Mouse (Mus musculus) lung, postnatal 0 days (tissue): ENCODE measurements around the gene Dpy30. TPM values are rescaled to one million over a fixed set of nuclear protein-coding genes. Genes with fewer than 3 reads are reported as not detected.
A peak's percentile ranks its signal among the peaks of the same experiment; 100 is the strongest.

Experiments
- ATAC-seq: fragments of 200-750 bp; cut with Nextera tagmentation; 2 replicates; pipeline ENCODE4 v1.8.0; 2017; ENCODE audit warnings: moderate library complexity
- DNase-seq: peaks from one replicate; pipeline ENCODE4 v3.0.0-alpha.2; 2016; ENCODE audit warnings: low spot score
- H3K27ac ChIP-seq: fragments of 300-500 bp; sonication (generic); 2 replicates; pipeline ENCODE4 v1.5.1; 2014; ENCODE audit warnings: antibody characterized with exemption, mild to moderate bottlenecking, low read length, mixed read lengths
- H3K27me3 ChIP-seq: fragments of 300-500 bp; sonication (generic); replicated peaks from 2 replicates; pipeline ENCODE4 v1.6.1; 2014; ENCODE audit warnings: low read length, mixed read lengths; ENCODE audit not compliant: insufficient read depth
- H3K36me3 ChIP-seq: fragments of 300-500 bp; sonication (generic); 2 replicates; pipeline ENCODE4 v1.6.1; 2014; ENCODE audit warnings: low read length, mixed read lengths; ENCODE audit not compliant: insufficient read depth
- H3K4me1 ChIP-seq: fragments of 300-500 bp; sonication (generic); 2 replicates; pipeline ENCODE4 v1.6.1; 2014; ENCODE audit warnings: antibody characterized with exemption, low read depth, low read length, mixed read lengths; ENCODE audit not compliant: insufficient read depth
- H3K4me2 ChIP-seq: fragments of 300-500 bp; sonication (generic); replicated peaks from 2 replicates; pipeline ENCODE4 v1.6.1; 2014; ENCODE audit warnings: low read depth, mild to moderate bottlenecking, low read length, moderate library complexity, mixed read lengths
- H3K4me3 ChIP-seq: fragments of 300-500 bp; sonication (generic); 2 replicates; pipeline ENCODE4 v1.5.1; 2014; ENCODE audit warnings: low read depth, low read length
- H3K9ac ChIP-seq: fragments of 300-500 bp; sonication (generic); replicated peaks from 2 replicates; pipeline ENCODE4 v1.6.1; 2014; ENCODE audit warnings: low read depth, mild to moderate bottlenecking
- H3K9me3 ChIP-seq: fragments of 300-500 bp; sonication (generic); 2 replicates; pipeline ENCODE4 v1.6.1; 2016; ENCODE audit warnings: low read length, mixed read lengths
- CTCF ChIP-seq: IDR thresholded peaks from 2 replicates; pipeline ENCODE4 v1.5.1; 2016; ENCODE audit warnings: antibody characterized with exemption, mild to moderate bottlenecking
- EP300 ChIP-seq: IDR thresholded peaks from 2 replicates; pipeline ENCODE4 v1.6.1; 2016; ENCODE audit warnings: antibody characterized with exemption, mild to moderate bottlenecking, control low read depth
- WGBS: fragments of 180-500 bp; shearing (Covaris S2); extraction: QIAGEN DNeasy Blood & Tissue Kit; methylation state at CpG from one replicate; pipeline ENCODE4 v1.1.7; 2014; 5-methylcytosine and 5-hydroxymethylcytosine counted together
- polyA plus RNA-seq: library from polyadenylated mRNA; unstranded; fragments of >200 nt; fragmentation: Nextera tagmentation; extraction: Ambion mirVana; gene quantifications from 2 replicates; pipeline ENCODE4 v1.2.1, GENCODE M21; 2015

Dpy30 gene
- polyA plus RNA-seq, 1 experiment from 2014 or later = 165 TPM

DNA sequence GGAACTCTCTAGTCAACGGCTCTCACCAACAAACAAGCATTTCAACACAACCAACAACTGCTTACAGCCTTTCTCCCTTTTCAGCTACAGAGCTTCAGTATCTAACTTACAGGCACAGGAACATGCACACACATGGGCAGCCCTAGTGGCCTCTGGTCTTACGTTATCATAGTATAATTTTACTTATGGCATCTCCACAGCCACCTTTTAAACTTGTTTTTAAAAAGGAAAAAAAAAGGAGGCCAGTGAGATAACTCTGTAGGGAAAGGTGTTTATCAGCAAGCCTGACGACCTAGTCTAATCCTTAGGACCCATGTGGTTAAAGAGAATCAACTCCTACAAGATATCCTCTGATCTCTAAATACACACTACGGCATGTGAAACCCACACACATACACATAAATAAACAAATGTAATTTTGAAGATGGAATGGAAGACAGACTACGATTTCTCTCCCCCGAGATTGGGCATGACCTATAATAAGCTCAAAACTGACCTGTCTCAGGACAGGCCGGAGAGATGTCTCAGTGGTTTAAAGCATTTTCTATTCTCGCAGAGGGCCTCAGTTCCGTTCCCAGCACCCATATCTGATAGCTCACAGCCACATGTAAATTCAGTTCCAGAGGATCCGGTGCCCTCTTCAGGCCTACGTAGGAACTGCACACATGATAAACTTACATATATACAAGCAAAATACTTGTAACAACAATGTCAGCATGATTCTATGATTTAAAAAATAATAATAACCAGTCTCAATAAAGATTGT lies 56.1 kb downstream of the Dpy30 start:
- DNase-seq = no peak
- Histone ChIP-seq H3K4me1 (peaks cover 10% of the 10 kb centered on the region; the same call in 1 of the 2 replicates), H3K9ac (no peak overlapping the region), H3K27me3 (no peaks in the 10 kb centered on the region), H3K4me2 (no peak overlapping the region), H3K36me3 (no peaks in the 10 kb centered on the region), H3K9me3 (no peaks in the 10 kb centered on the region), H3K4me3 (no peak overlapping the region), H3K27ac (no peak overlapping the region)
- TF ChIP-seq EP300 = no peak
- TF ChIP-seq CTCF = peak; percentile 39
- 86% methylated on average over 11 of the region's 11 CpGs for WGBS
- ATAC-seq = no peak

DNA sequence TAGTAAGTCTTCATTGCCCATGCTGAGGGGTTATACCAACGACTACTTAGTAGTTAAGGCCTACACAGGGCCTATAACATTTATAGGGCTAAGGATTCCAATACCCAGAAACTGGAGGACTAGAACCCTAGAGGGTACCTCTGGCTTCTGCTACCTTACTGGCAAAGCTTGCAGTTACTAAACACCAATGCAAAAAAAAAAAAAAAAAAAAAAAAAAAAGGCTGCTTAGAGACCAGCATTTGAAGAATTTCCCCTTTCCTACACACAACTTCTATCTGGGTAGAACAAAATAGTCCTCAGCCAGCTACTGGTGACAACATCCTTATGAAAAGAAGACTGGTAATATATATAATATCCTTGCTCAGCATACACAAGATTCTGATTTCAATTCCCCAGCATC lies 58.1 kb downstream of the Dpy30 start:
- Histone ChIP-seq H3K27me3 (no peaks in the 10 kb centered on the region), H3K27ac (0 out of 2 replicates have a peak overlapping the region, but pooled peaks have one; percentile 47), H3K4me1 (peaks cover 10% of the 10 kb centered on the region; the same call in 1 of the 2 replicates), H3K4me2 (no peak overlapping the region), H3K4me3 (no peak overlapping the region), H3K9ac (no peak overlapping the region), H3K9me3 (no peaks in the 10 kb centered on the region), H3K36me3 (no peaks in the 10 kb centered on the region)
- 69% methylated on average over 1 of the region's 1 CpGs for WGBS
- TF ChIP-seq CTCF (no peak), EP300 (no peak)
- DNase-seq = no peak
- ATAC-seq = no peak

DNA sequence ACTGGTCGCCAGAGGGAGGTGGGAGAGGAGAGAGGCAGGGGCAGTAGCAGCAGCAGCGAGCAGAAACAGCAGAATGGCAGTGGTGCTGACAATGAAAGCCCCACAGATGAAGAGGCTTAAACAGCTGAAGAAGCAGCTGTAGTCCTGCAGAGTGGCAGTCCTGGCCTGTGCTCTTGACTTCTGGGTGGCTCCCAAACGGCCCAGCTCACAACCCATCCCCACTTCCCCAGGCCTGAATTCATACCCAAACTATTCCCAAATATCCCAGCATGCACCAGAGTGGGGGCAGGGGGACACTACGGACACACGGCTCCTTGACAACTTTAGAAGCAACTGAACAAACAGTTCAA lies 58.6 kb downstream of the Dpy30 start:
- Histone ChIP-seq H3K9ac (no peak overlapping the region), H3K9me3 (no peaks in the 10 kb centered on the region), H3K4me3 (no peak overlapping the region), H3K36me3 (no peaks in the 10 kb centered on the region), H3K27ac (peak overlapping the region; percentile 47), H3K4me2 (no peak overlapping the region), H3K27me3 (no peaks in the 10 kb centered on the region), H3K4me1 (peaks cover 10% of the 10 kb centered on the region; the same call in 1 of the 2 replicates)
- TF ChIP-seq EP300 (no peak), CTCF (no peak)
- ATAC-seq (peak; percentile 41), DNase-seq (peak; percentile 18)
- WGBS = 19% methylated on average over 5 of the region's 5 CpGs

DNA sequence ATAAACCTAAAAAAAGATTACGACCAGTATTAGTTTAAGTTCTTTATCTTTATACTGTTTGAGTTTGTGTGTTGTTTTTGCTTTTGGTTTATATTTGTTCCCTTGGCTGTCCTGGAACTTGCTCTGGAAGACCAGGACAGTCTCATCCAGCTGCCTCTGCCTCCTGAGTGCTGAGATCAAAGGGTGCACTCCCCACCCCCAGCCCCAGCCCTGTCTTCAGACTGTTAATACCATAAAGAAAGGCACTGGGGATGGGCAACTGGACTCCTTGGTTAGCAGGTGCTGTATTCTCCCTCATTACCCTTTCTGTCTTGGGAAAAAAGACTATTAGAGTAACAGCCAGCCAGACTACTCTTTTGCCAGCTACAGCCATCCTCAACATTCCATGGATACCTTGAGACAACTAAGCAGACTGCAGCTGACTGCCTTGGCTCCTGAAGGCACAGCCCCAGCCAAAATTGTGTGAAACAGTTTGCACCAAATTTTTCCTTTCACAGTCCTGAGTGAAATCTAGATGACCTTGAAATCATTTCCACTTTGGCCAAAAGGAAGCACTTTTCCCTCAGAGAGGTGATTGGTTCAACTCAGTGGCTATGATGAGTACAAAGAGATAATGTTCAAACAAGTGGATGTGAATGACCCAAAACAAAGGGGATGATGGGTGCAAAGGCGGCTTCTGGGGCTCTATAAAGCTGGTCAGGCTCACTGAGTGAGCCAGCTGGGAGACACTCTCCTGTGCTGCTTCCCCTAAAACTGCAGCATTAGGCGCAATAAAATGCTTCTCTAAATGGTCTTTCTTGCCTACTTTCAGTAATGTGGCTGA lies 59.2 kb downstream of the Dpy30 start:
- H3K27ac ChIP-seq = peak overlapping the region; percentile 47

DNA sequence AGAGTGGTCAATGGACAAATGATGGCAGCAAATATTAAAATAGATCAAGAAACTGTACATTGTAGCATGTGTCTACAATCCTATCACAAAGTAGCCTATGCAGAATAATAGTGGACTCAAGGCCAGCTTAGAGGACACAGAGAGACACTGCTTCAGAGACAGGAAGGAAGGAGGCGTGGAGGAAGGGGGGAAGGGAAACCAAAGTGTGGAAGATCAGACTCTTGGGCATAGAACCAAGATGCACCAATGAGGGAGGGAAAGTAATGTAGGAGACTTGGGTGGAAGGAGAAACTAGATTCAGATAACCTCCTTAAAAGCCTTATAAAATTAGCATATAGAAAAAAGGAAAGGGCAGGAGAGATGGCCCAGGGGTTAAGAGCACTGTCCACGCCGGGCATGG lies 61.3 kb downstream of the Dpy30 start:
- Histone ChIP-seq H3K4me3 (no peak overlapping the region), H3K4me2 (no peak overlapping the region), H3K27me3 (no peaks in the 10 kb centered on the region), H3K9me3 (no peaks in the 10 kb centered on the region), H3K4me1 (peaks cover 10% of the 10 kb centered on the region; the same call in 1 of the 2 replicates), H3K9ac (no peak overlapping the region), H3K27ac (no peak overlapping the region), H3K36me3 (no peaks in the 10 kb centered on the region)
- 79% methylated on average over 3 of the region's 3 CpGs for WGBS
- no peak for ATAC-seq
- TF ChIP-seq EP300 = no peak
- no peak for TF ChIP-seq CTCF
- DNase-seq = no peak

More for the DNA sequence above, 59.2 kb downstream of the Dpy30 start:
- Histone ChIP-seq H3K4me2 (no peak overlapping the region), H3K27me3 (no peaks in the 10 kb centered on the region), H3K9me3 (no peaks in the 10 kb centered on the region), H3K4me1 (peaks cover 10% of the 10 kb centered on the region; the same call in 1 of the 2 replicates), H3K36me3 (no peaks in the 10 kb centered on the region), H3K4me3 (no peak overlapping the region), H3K9ac (no peak overlapping the region)
- 0 out of 2 replicates have a peak, but pooled peaks have one; percentile 19 for ATAC-seq
- WGBS = 61% methylated on average over 3 of the region's 3 CpGs
- DNase-seq = no peak
- TF ChIP-seq CTCF (no peak), EP300 (no peak)

Other genes starting within 250 kb of the Dpy30 start
- 54.2 and 56.3 TPM in 2 replicates for gene Memo1, start 28.4 kb downstream of the Dpy30 start, polyA plus RNA-seq
- 10.1 and 12.7 TPM in 2 replicates for gene Spast, start 15.0 kb upstream of the Dpy30 start, polyA plus RNA-seq
- gene Slc30a6, start 71.7 kb upstream of the Dpy30 start, polyA plus RNA-seq = 26.7 and 28.6 TPM in 2 replicates
- gene Nlrc4, start 135.2 kb upstream of the Dpy30 start, polyA plus RNA-seq = 0.53 and 0.77 TPM in 2 replicates
- gene Yipf4, start 165.5 kb upstream of the Dpy30 start, polyA plus RNA-seq = 106 and 112 TPM in 2 replicates
- 104 and 108 TPM in 2 replicates for gene Birc6, start 204.4 kb upstream of the Dpy30 start, polyA plus RNA-seq